Mouse (Mus musculus) intestine, postnatal 0 days (tissue): Measurements from ENCODE around the gene Nrl. TPM values are rescaled to one million over a fixed set of nuclear protein-coding genes. Genes with fewer than 3 reads are reported as not detected.

Experiments
- ATAC-seq: fragments of 200-750 bp; cut with Nextera tagmentation; 2 replicates; pipeline ENCODE4 v1.8.0; 2017; ENCODE audit warnings: mild to moderate bottlenecking, moderate TSS enrichment, moderate library complexity
- H3K27ac ChIP-seq: fragments of 300-500 bp; sonication (generic); 2 replicates; pipeline ENCODE4 v1.5.1; 2014; ENCODE audit warnings: mild to moderate bottlenecking, low read depth, low read length, moderate library complexity
- H3K27me3 ChIP-seq: fragments of 300-500 bp; sonication (generic); replicated peaks from 2 replicates; pipeline ENCODE4 v1.6.1; 2014; ENCODE audit warnings: low read length, mixed read lengths; ENCODE audit not compliant: control insufficient read depth, insufficient read depth
- H3K36me3 ChIP-seq: fragments of 300-500 bp; sonication (generic); 2 replicates; pipeline ENCODE4 v1.6.1; 2014; ENCODE audit warnings: mild to moderate bottlenecking, moderate library complexity; ENCODE audit not compliant: control insufficient read depth, insufficient read depth
- H3K4me1 ChIP-seq: fragments of 300-500 bp; sonication (generic); replicated peaks from 2 replicates; pipeline ENCODE4 v1.6.1; 2014; ENCODE audit warnings: antibody characterized with exemption, low read length, mixed read lengths; ENCODE audit not compliant: control insufficient read depth, insufficient read depth
- H3K4me2 ChIP-seq: fragments of 300-500 bp; sonication (generic); replicated peaks from 2 replicates; pipeline ENCODE4 v1.6.1; 2014; ENCODE audit warnings: low read depth, mild to moderate bottlenecking, moderate library complexity
- H3K4me3 ChIP-seq: fragments of 300-500 bp; sonication (generic); 2 replicates; pipeline ENCODE4 v1.5.1; 2014; ENCODE audit warnings: low read depth, low read length
- H3K9ac ChIP-seq: fragments of 300-500 bp; sonication (generic); 2 replicates; pipeline ENCODE4 v1.6.1; 2014; ENCODE audit warnings: mild to moderate bottlenecking, low read depth, low read length
- H3K9me3 ChIP-seq: fragments of 300-500 bp; sonication (generic); 2 replicates; pipeline ENCODE4 v1.6.1; 2016; ENCODE audit warnings: mixed run types; ENCODE audit not compliant: control insufficient read depth
- CTCF ChIP-seq: sonication (generic); IDR thresholded peaks from 2 replicates; pipeline ENCODE4 v1.5.1; 2016; ENCODE audit warnings: low read depth, mild to moderate bottlenecking, control low read depth, antibody characterized with exemption, moderate library complexity
- WGBS: fragments of 180-500 bp; shearing (Covaris S2); extraction: QIAGEN DNeasy Blood & Tissue Kit; methylation state at CpG from one replicate; pipeline ENCODE4 v1.1.7; 2014; 5-methylcytosine and 5-hydroxymethylcytosine counted together
- polyA plus RNA-seq: library from polyadenylated mRNA; unstranded; fragments of >200 nt; fragmentation: Nextera tagmentation; extraction: Ambion mirVana; gene quantifications from 2 replicates; pipeline ENCODE4 v1.2.1, GENCODE M21; 2015

Nrl gene
- polyA plus RNA-seq, 1 experiment from 2014 or later: not detected

GRCm38 (mm10) chr14:55540067-55540786, 15.4 kb upstream of the Nrl start, which contains the start of gene Pck2:
Gene Pck2 (plus strand): TSS chr14:55540266.
- peak; percentile 91 for ATAC-seq
- no peaks in the 10 kb centered on the region for H3K9me3 ChIP-seq
- TF ChIP-seq CTCF: no peak; the same call in 1 of the 2 replicates

DNA sequence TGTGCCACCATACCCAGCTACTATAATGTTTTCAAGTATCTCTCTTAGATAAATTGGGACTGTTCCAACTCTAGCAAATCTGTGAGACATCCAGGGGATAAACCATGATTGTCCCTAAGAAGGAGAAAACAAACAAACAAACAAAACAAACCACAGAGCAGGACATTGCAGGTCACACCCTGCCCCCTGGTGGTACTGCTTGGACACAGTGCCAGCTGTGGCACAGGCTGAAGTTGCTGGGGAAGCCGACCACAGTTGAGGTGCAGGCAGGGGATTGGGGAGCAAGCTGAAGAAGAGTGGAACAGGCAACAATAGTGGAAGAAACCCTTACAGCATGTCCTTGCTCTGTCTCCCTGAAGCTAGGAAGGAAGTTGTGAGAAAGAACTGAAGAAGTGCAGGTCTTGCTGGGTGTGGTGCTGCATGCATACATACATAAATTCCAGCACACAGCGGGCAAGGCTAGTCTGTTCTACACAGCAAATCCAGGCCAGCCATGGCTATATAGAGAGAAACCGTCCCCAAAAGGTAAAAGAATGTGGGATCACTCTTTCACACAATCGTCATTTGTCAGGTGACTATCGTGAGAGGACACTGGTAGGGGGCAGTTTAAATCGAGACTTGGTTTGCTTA, 11.4 kb upstream of the Nrl start:
- ATAC-seq: no peak
- WGBS: 46% methylated on average over 6 of the region's 6 CpGs
- no peak overlapping the region for H3K9ac ChIP-seq

More at GRCm38 (mm10) chr14:55540067-55540786, 15.4 kb upstream of the Nrl start, which contains the start of gene Pck2:
- H3K4me3 ChIP-seq: peak within 1 kb of the TSS; percentile 65
- H3K27me3 ChIP-seq: no peaks in the 10 kb centered on the region
- H3K9ac ChIP-seq: peak within 1 kb of the TSS; percentile 65
- H3K4me2 ChIP-seq: peak within 1 kb of the TSS; percentile 87
- H3K36me3 ChIP-seq: peaks cover 19% of the 10 kb centered on the region
- WGBS: under 1% methylated on average over 32 of the region's 32 CpGs
- peaks cover 4% of the 10 kb centered on the region; the same call in 1 of the 2 replicates for H3K4me1 ChIP-seq
- H3K27ac ChIP-seq: peak within 1 kb of the TSS; percentile 87

GRCm38 (mm10) chr14:55527940-55528339, 3.2 kb upstream of the Nrl start:
- H3K4me2 ChIP-seq: no peak overlapping the region
- peaks cover 5% of the 10 kb centered on the region; the same call in 1 of the 2 replicates for H3K27me3 ChIP-seq
- no peaks in the 10 kb centered on the region for H3K4me1 ChIP-seq
- H3K27ac ChIP-seq: no peak overlapping the region
- no peaks in the 10 kb centered on the region for H3K9me3 ChIP-seq
- H3K9ac ChIP-seq: no peak overlapping the region
- TF ChIP-seq CTCF: peak; percentile 69
- 20% methylated on average over 3 of the region's 3 CpGs for WGBS
- H3K36me3 ChIP-seq: no peaks in the 10 kb centered on the region
- no peak overlapping the region for H3K4me3 ChIP-seq
- no peak for ATAC-seq

More for the DNA sequence above, 11.4 kb upstream of the Nrl start:
- Histone ChIP-seq H3K9me3 (no peaks in the 10 kb centered on the region), H3K4me3 (no peak overlapping the region), H3K4me2 (no peak overlapping the region), H3K27ac (no peak overlapping the region), H3K4me1 (peaks cover 4% of the 10 kb centered on the region; the same call in 1 of the 2 replicates), H3K36me3 (no peaks in the 10 kb centered on the region), H3K27me3 (no peaks in the 10 kb centered on the region)
- TF ChIP-seq CTCF: peak; percentile 87

DNA sequence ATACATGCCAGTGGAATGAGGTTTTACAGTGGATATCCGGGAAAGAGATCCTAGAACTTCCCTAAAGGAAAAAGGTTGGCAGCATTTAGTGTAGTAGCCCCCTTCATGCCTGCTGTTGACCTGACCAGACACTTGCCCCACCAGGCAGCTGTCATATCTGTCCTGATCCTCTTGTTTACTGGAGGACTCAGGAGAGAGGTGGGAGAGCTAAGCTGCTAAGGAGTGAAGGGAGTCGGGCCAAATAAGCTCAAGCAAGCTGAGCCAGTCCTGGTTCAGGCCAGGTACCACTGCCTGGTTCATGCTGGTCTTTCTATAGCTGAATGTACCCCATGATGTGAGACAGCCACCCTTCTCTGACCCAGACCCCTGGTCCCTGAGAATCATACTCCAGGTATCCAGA, 1.9 kb upstream of the Nrl start:
- no peaks in the 10 kb centered on the region for H3K36me3 ChIP-seq
- H3K27me3 ChIP-seq: peaks cover 11% of the 10 kb centered on the region; the same call in 1 of the 2 replicates
- H3K9me3 ChIP-seq: no peaks in the 10 kb centered on the region
- no peak for ATAC-seq
- no peaks in the 10 kb centered on the region for H3K4me1 ChIP-seq
- no peak overlapping the region for H3K27ac ChIP-seq
- no peak for TF ChIP-seq CTCF
- WGBS: 82% methylated on average over 2 of the region's 2 CpGs
- no peak overlapping the region for H3K4me2 ChIP-seq
- H3K9ac ChIP-seq: no peak overlapping the region
- no peak overlapping the region for H3K4me3 ChIP-seq

- Histone ChIP-seq H3K36me3 (no peaks in the 10 kb centered on the region), H3K4me3 (no peak overlapping the region), H3K27ac (no peak overlapping the region), H3K27me3 (peaks cover 20% of the 10 kb centered on the region), H3K4me1 (no peaks in the 10 kb centered on the region), H3K4me2 (no peak overlapping the region), H3K9me3 (no peaks in the 10 kb centered on the region), H3K9ac (no peak overlapping the region)
- TF ChIP-seq CTCF: no peak
- WGBS: 48% methylated on average over 4 of the region's 4 CpGs
- ATAC-seq: no peak
Observed at GRCm38 (mm10) chr14:55524062-55524461, 719 bp downstream of the Nrl start.
